In genomic region chrX:42431851-42432635, GRCm38 (mm10) we compare ENCODE assay signal across 13 mouse cellular contexts. TPM values are rescaled to one million over a fixed set of nuclear protein-coding genes. Genes with fewer than 3 reads are reported as not detected.
DNase-seq lines count a peak whose midpoint lies in the region; ATAC-seq and TF ChIP-seq lines count a peak whose summit lies in the region.
"Had no signal": no experiment of that assay in that cellular context is flagged by ENCODE, and none has a peak within 500 bp of the region (broad histone marks: within the 10 kb centered on the region; RNA-seq: fewer than 3 reads in every experiment).

No protein-coding gene starts in this region.

- peak; percentile 26; the same call in 1 of the 2 replicates for TF ChIP-seq EP300 in heart, postnatal 0 days (IDR thresholded peaks at IDR 0.05; ENCODE audit: low read depth)

- 51% methylated on average over 7 of the region's 7 CpGs for WGBS in heart, embryonic 15.5 days
- 55% methylated on average over 7 of the region's 7 CpGs for WGBS in heart, postnatal 0 days

- no peaks in the 10 kb centered on the region for H3K4me1 ChIP-seq in heart, embryonic 15.5 days (replicated peaks)
- H3K4me1 ChIP-seq in heart, postnatal 0 days (ENCODE audit: control insufficient read depth, insufficient read depth) = no peaks in the 10 kb centered on the region
- H3K4me1 ChIP-seq: embryonic facial prominence, embryonic 13.5 days had no signal

- H3K27me3 ChIP-seq in heart, embryonic 15.5 days = no peaks in the 10 kb centered on the region
- H3K27me3 ChIP-seq in heart, postnatal 0 days (ENCODE audit: control insufficient read depth, insufficient read depth, low read length) = no peaks in the 10 kb centered on the region
- H3K27me3 ChIP-seq: embryonic facial prominence, embryonic 13.5 days had no signal

- no peak overlapping the region for H3K4me3 ChIP-seq in heart, embryonic 15.5 days
- no peak overlapping the region for H3K4me3 ChIP-seq in heart, postnatal 0 days (ENCODE audit: low read depth, low read length)
- H3K4me3 ChIP-seq: embryonic facial prominence, embryonic 13.5 days had no signal

- H3K4me2 ChIP-seq in heart, embryonic 15.5 days = no peak overlapping the region
- H3K4me2 ChIP-seq in heart, postnatal 0 days (ENCODE audit: low read depth, low read length) = no peak overlapping the region
- H3K4me2 ChIP-seq: embryonic facial prominence, embryonic 13.5 days; liver, embryonic 11.5 days had no signal

- peak; percentile 64 for ATAC-seq in heart, embryonic 15.5 days (replicated peaks; ENCODE audit: insufficient number of reproducible peaks, insufficient read depth, low FRiP score, low read depth)
- ATAC-seq in heart, postnatal 0 days (ENCODE audit: insufficient read depth, low read depth) = peak; percentile 68

- no peak overlapping the region for H3K9ac ChIP-seq in heart, embryonic 15.5 days
- no peak overlapping the region for H3K9ac ChIP-seq in heart, postnatal 0 days (replicated peaks; ENCODE audit: low read depth, low read length)
- H3K9ac ChIP-seq: embryonic facial prominence, embryonic 13.5 days had no signal

- no peak for DNase-seq in heart, postnatal 25 days (ENCODE audit: low spot score)
- peak; percentile 29 for DNase-seq in WW6 (ENCODE audit: low read depth, low spot score)
- peak; percentile 5 for DNase-seq in heart, postnatal 0 days (ENCODE audit: low spot score)
- DNase-seq in lung, postnatal 4 days = peak; percentile 5 to 19
- no peak for DNase-seq in ovary, postnatal 10 days (ENCODE audit: low spot score)
- DNase-seq in cerebellum, adult 11-12 months = no peak
- no peak for DNase-seq in left cerebral cortex, postnatal 25 days (ENCODE audit: low spot score in 2 of 2)

- intact Hi-C loops in heart, postnatal 25 days (cut with DNase I) = no loop called here
- intact Hi-C loops in left cerebral cortex, postnatal 25 days (cut with DNase I) = no loop called here

- no peak for TF ChIP-seq CTCF in heart, postnatal 0 days (IDR thresholded peaks at IDR 0.05; ENCODE audit: low read depth)

- H3K9me3 ChIP-seq in heart, embryonic 15.5 days (replicated peaks) = no peaks in the 10 kb centered on the region
- no peaks in the 10 kb centered on the region for H3K9me3 ChIP-seq in heart, postnatal 0 days (replicated peaks; ENCODE audit: control insufficient read depth, low read length)
- H3K9me3 ChIP-seq: embryonic facial prominence, embryonic 13.5 days had no signal

- 0 out of 2 replicates have a peak overlapping the region, but pooled peaks have one; percentile 20 for H3K27ac ChIP-seq in heart, embryonic 15.5 days
- peak overlapping the region; percentile 73 for H3K27ac ChIP-seq in heart, postnatal 0 days (ENCODE audit: low read depth)
- H3K27ac ChIP-seq: embryonic facial prominence, embryonic 13.5 days; stomach, postnatal 0 days had no signal

- H3K36me3 ChIP-seq in heart, embryonic 15.5 days = no peaks in the 10 kb centered on the region
- H3K36me3 ChIP-seq in heart, postnatal 0 days (replicated peaks; ENCODE audit: control insufficient read depth, insufficient read depth, low read length) = no peaks in the 10 kb centered on the region
- H3K36me3 ChIP-seq: embryonic facial prominence, embryonic 13.5 days had no signal

RNA-seq across cellular contexts. Expression of gene Tex13c2, which starts 57.4 kb away (rescaled TPM):
- polyA plus RNA-seq in heart, embryonic 15.5 days (2015; fragmentation: Nextera tagmentation; extraction: Ambion mirVana) = not detected in 2 replicates
- total RNA-seq in heart, postnatal 25 days (2021) = not detected
- not detected in 2 replicates for total RNA-seq in heart, postnatal 0 days (2014; rRNA removed; ENCODE audit: low replicate concordance)
- not detected in 2 replicates for polyA plus RNA-seq in heart, postnatal 0 days (2015; fragmentation: Nextera tagmentation; extraction: Ambion mirVana)
- total RNA-seq in left cerebral cortex, postnatal 25 days (2021) = not detected
- total RNA-seq: heart, postnatal 36 days had no signal
- polyA plus RNA-seq: C2C12; embryonic facial prominence, embryonic 13.5 days; liver, embryonic 11.5 days; stomach, postnatal 0 days had no signal

Comparison
In these comparisons a context has a peak if more than half of its experiments do, and no peak if none do; other contexts are left out.
1. DNase-seq: peak in WW6 (single experiment), heart, postnatal 0 days (single experiment) and lung, postnatal 4 days (2 of 2); none in heart, postnatal 25 days (single experiment), ovary, postnatal 10 days (single experiment), cerebellum, adult 11-12 months (single experiment) and left cerebral cortex, postnatal 25 days (0 of 2).